Mouse (Mus musculus) thymus, adult 2 months (tissue): Measurements from ENCODE around the gene Tmod3.

ENCODE experiments used
- CTCF ChIP-seq: fragments of 200-500 bp; IDR thresholded peaks from 2 replicates; pipeline ENCODE4 v1.5.1; 2012; ENCODE audit warnings: mild to moderate bottlenecking, control low read depth, low read length, moderate library complexity, borderline replicate concordance; ENCODE audit not compliant: control insufficient read depth, poor library complexity, insufficient read depth; ENCODE audit errors: extremely low read depth
- POLR2A ChIP-seq: fragments of 200-500 bp; IDR thresholded peaks from 2 replicates; pipeline ENCODE4 v1.6.1; 2012; ENCODE audit warnings: mild to moderate bottlenecking, low read length, control low read depth, moderate library complexity; ENCODE audit not compliant: control insufficient read depth, poor library complexity, insufficient read depth; ENCODE audit errors: extremely low read depth

DNA sequence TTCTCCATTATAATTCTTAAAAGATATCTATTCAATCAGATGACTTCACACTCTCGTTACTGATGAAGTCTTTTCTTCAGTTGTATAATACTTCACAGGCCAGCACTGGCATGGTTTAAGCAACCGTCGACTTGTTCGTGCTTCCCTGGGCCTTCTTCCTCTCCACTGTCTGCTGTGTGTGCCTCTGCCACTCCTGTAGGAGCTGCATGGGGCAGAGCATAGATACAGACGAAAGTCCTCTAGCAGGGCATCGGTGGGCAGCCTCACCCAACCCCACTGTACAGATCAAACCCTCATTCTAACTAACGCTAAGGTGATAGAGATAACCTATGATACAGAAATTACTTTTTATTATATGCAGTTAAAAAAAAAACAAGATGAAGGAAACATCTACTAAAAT, 60.9 kb downstream of the Tmod3 start:
- TF ChIP-seq CTCF (no peak), POLR2A (no peak)
